Mouse (Mus musculus) kidney, adult 10 weeks (tissue): Measurements from ENCODE around the gene Lancl2. TPM values are rescaled to one million over a fixed set of nuclear protein-coding genes. Genes with fewer than 3 reads are reported as not detected.

Experiments used
- polyA plus RNA-seq: library from polyadenylated mRNA; stranded (reverse); fragments of 350-450 nt; fragmentation: Illumina TruSeq; extraction: RNeasy Lipid Tissue Mini Kit (QIAGEN cat#74804); gene quantifications from one replicate; pipeline ENCODE4 v1.2.3, GENCODE M21; 2014; ENCODE audit warnings: low read depth, low replicate concordance

The Lancl2 gene
- polyA plus RNA-seq = 22.4 TPM

DNA sequence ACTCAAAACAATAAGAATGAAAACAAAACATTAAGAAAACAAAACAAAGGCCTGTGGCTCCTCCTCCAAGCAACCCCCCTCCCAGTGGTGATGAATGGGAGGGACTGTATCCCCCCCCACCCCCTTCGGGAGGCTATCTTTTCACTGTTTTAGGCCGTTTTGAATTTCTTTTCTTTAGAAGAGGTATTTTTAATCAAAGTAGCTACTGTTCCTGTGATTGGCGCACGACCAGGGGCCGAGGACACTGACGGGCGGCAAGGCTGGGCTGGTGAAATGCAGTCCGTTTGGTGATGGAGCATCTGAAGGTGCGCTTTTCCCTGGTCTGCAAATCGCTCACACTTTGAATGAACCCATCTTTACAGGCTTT lies at the start of gene Lancl2:
TSS of gene Lancl2 (plus strand) at position 165 of the 367 bp plus-strand sequence.

DNA sequence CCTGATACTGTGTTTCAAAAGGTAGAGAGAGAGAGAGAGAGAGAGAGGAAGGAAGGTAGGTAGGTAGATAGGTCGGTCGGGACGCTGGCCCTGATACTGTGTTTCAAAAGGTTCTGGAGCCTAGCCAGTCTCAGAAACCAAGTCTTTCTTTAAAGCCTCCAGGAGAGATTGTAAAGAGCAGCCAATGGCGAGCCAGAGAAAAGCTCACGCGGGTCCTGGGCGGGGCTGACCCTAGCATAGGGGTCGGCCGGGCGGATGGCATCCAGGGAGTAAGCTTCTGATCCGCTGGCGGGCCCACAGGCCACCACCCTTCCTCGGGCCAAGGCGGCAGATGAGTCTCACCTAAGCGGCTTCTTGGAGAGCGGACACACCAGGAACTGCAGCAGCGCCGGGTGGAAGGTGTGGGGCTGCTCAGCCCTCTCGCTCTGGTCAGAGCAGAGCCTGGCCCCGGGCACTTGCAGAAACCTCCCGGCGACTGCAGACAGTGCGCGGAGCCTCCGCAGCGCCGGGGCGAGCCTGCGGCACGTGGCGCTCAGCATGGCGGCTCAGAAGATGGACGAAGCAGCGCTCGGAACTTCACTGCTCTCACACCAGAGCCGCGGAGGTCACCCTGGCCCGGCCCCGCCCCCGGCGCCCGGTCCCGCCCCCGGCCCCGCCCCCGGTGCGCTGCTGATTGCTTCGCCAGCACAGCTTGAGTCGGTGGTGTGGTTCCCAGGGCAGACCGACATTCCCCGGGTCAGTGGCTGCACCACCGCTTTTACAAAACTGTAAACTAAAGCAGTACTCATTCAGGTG lies 10.7 kb upstream of the Lancl2 start, which contains the start of gene Pyurf:
TSS of gene Pyurf (minus strand) at position 612 of the 795 bp plus-strand sequence.

Other genes starting within 250 kb of the Lancl2 start
- gene Ppm1k, start 167.1 kb upstream of the Lancl2 start, polyA plus RNA-seq = 32.9 TPM
- 12.6 TPM for gene Herc6, start 121.5 kb upstream of the Lancl2 start, polyA plus RNA-seq
- 44.0 TPM for gene Pyurf, start 10.5 kb upstream of the Lancl2 start, polyA plus RNA-seq
- 18.6 TPM for gene Vopp1, start 122.6 kb downstream of the Lancl2 start, polyA plus RNA-seq
- gene Vmn1r21, start 147.8 kb downstream of the Lancl2 start, polyA plus RNA-seq = not detected
- not detected for gene Vmn1r22, start 205.5 kb downstream of the Lancl2 start, polyA plus RNA-seq
- gene Vmn1r23, start 224.3 kb downstream of the Lancl2 start, polyA plus RNA-seq = not detected